Mouse (Mus musculus): ENCODE data around the gene Tmem174.

DNA sequence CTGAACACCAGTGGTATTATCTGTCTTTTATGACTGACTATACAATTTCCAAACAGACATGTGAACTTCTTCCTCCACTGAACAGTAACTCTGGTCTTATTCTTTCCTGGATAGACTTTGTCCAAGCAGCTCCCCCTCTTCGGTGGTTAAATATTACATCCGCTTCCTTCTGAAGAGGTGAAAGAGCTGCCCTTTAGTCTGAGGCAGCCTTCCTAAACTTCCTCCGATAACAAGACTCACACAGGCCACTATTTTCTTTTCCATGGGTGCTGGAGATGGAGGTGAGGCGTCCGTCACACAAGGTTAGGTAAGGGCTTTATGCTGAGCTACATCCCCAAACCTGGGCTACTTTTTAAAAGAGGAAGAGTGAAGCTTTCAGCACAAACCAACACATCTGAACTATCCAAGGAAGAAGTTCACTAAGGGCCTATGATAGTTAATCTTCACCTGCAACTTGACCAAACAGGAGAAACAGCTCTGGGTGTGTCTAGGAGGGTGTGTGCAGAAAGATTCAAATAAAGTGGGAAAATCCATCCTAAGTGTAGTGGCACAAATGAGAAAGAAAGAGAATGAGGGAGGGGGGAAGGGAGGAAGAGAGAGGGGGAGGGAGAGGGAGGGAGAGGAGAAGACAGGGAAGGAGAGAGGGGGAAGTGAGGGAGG is 1.4 kb upstream of the Tmem174 start:
- TF ChIP-seq CTCF (IDR thresholded peaks at IDR 0.05; ENCODE audit: borderline replicate concordance, insufficient read depth, low read length) (no peak), POLR2A (IDR thresholded peaks at IDR 0.05; ENCODE audit: low read depth, low read length) (no peak)
